Mouse (Mus musculus): Measurements from ENCODE around the gene Spdye4c. TPM values are rescaled to one million over a fixed set of nuclear protein-coding genes. Genes with fewer than 3 reads are reported as not detected.

Spdye4c gene
- polyA plus RNA-seq, 1 experiment from 2014 or later, result not detected

- no peak overlapping the region for H3K9ac ChIP-seq (ENCODE audit: low read length)
- no peaks in the 10 kb centered on the region for H3K36me3 ChIP-seq (ENCODE audit: control insufficient read depth, insufficient read depth, low read length)
- no peak overlapping the region for H3K4me2 ChIP-seq (replicated peaks; ENCODE audit: low read depth)
- ATAC-seq (ENCODE audit: low FRiP score, low TSS enrichment) (no peak), DNase-seq (ENCODE audit: low spot score) (no peak)
- no peaks in the 10 kb centered on the region for H3K27me3 ChIP-seq (ENCODE audit: control insufficient read depth, insufficient read depth, low read length)
- peak; percentile 50 for TF ChIP-seq CTCF (IDR thresholded peaks at IDR 0.05; ENCODE audit: low read depth)
- no peak for TF ChIP-seq EP300 (optimal IDR thresholded peaks at IDR 0.05)
- 0 out of 2 replicates have a peak, but pooled peaks cover 4% of the 10 kb centered on the region for H3K4me1 ChIP-seq (replicated peaks; ENCODE audit: control insufficient read depth, insufficient read depth)
- no peak overlapping the region for H3K4me3 ChIP-seq (ENCODE audit: low read depth, low read length)
- WGBS, result 87% methylated on average over 3 of the region's 3 CpGs
- no peaks in the 10 kb centered on the region for H3K9me3 ChIP-seq (ENCODE audit: control insufficient read depth, low read length)
- H3K27ac ChIP-seq (replicated peaks), result no peak overlapping the region
These were observed 26.8 kb upstream of the Spdye4c start for GRCm38 (mm10) chr2:128564195-128564594.

- WGBS, result 27% methylated on average over 8 of the region's 8 CpGs
- no peak overlapping the region for H3K4me2 ChIP-seq (replicated peaks; ENCODE audit: low read depth)
- H3K9ac ChIP-seq (ENCODE audit: low read length), result no peak overlapping the region
These were observed 25.1 kb upstream of the Spdye4c start for GRCm38 (mm10) chr2:128565904-128566303.

GRCm38 (mm10) chr2:128566304-128567147 lies 24.5 kb upstream of the Spdye4c start:
- ATAC-seq (ENCODE audit: low FRiP score, low TSS enrichment) (no peak), DNase-seq (ENCODE audit: low spot score) (peak; percentile 43)
- H3K4me2 ChIP-seq (replicated peaks; ENCODE audit: low read depth), result no peak overlapping the region
- 61% methylated on average over 10 of the region's 10 CpGs for WGBS
- no peak overlapping the region for H3K9ac ChIP-seq (ENCODE audit: low read length)
- TF ChIP-seq EP300 (optimal IDR thresholded peaks at IDR 0.05) (no peak), CTCF (IDR thresholded peaks at IDR 0.05; ENCODE audit: low read depth) (peak; percentile 64)
- H3K27me3 ChIP-seq (ENCODE audit: control insufficient read depth, insufficient read depth, low read length), result no peaks in the 10 kb centered on the region
- no peaks in the 10 kb centered on the region for H3K9me3 ChIP-seq (ENCODE audit: control insufficient read depth, low read length)
- H3K4me3 ChIP-seq (ENCODE audit: low read depth, low read length), result no peak overlapping the region
- 0 out of 2 replicates have a peak, but pooled peaks cover 4% of the 10 kb centered on the region for H3K4me1 ChIP-seq (replicated peaks; ENCODE audit: control insufficient read depth, insufficient read depth)
- no peaks in the 10 kb centered on the region for H3K36me3 ChIP-seq (ENCODE audit: control insufficient read depth, insufficient read depth, low read length)
- H3K27ac ChIP-seq (replicated peaks), result no peak overlapping the region

More at GRCm38 (mm10) chr2:128565904-128566303, 25.1 kb upstream of the Spdye4c start:
- TF ChIP-seq CTCF (IDR thresholded peaks at IDR 0.05; ENCODE audit: low read depth) (no peak), EP300 (optimal IDR thresholded peaks at IDR 0.05) (no peak)
- H3K27ac ChIP-seq (replicated peaks), result no peak overlapping the region; the same call in 1 of the 2 replicates
- H3K36me3 ChIP-seq (ENCODE audit: control insufficient read depth, insufficient read depth, low read length), result no peaks in the 10 kb centered on the region
- H3K4me3 ChIP-seq (ENCODE audit: low read depth, low read length), result no peak overlapping the region
- ATAC-seq (ENCODE audit: low FRiP score, low TSS enrichment) (peak; percentile 35; the same call in 1 of the 2 replicates), DNase-seq (ENCODE audit: low spot score) (no peak)
- H3K27me3 ChIP-seq (ENCODE audit: control insufficient read depth, insufficient read depth, low read length), result no peaks in the 10 kb centered on the region
- no peaks in the 10 kb centered on the region for H3K9me3 ChIP-seq (ENCODE audit: control insufficient read depth, low read length)
- H3K4me1 ChIP-seq (replicated peaks; ENCODE audit: control insufficient read depth, insufficient read depth), result 0 out of 2 replicates have a peak, but pooled peaks cover 4% of the 10 kb centered on the region

- TF ChIP-seq CTCF (IDR thresholded peaks at IDR 0.05; ENCODE audit: low read depth) (no peak), EP300 (optimal IDR thresholded peaks at IDR 0.05) (no peak)
- Histone ChIP-seq H3K27ac (replicated peaks) (no peak overlapping the region), H3K9ac (ENCODE audit: low read length) (no peak overlapping the region), H3K4me1 (replicated peaks; ENCODE audit: control insufficient read depth, insufficient read depth) (0 out of 2 replicates have a peak, but pooled peaks cover 4% of the 10 kb centered on the region), H3K4me3 (ENCODE audit: low read depth, low read length) (no peak overlapping the region), H3K4me2 (replicated peaks; ENCODE audit: low read depth) (no peak overlapping the region), H3K27me3 (ENCODE audit: control insufficient read depth, insufficient read depth, low read length) (no peaks in the 10 kb centered on the region), H3K9me3 (ENCODE audit: control insufficient read depth, low read length) (no peaks in the 10 kb centered on the region), H3K36me3 (ENCODE audit: control insufficient read depth, insufficient read depth, low read length) (no peaks in the 10 kb centered on the region)
- 46% methylated on average over 6 of the region's 6 CpGs for WGBS
- DNase-seq (ENCODE audit: low spot score) (no peak), ATAC-seq (ENCODE audit: low FRiP score, low TSS enrichment) (no peak)
These were observed 23.0 kb upstream of the Spdye4c start for GRCm38 (mm10) chr2:128568018-128568417.

GRCm38 (mm10) chr2:128568490-128568889 lies 22.5 kb upstream of the Spdye4c start:
- Histone ChIP-seq H3K9me3 (ENCODE audit: control insufficient read depth, low read length) (no peaks in the 10 kb centered on the region), H3K36me3 (ENCODE audit: control insufficient read depth, insufficient read depth, low read length) (no peaks in the 10 kb centered on the region), H3K27ac (replicated peaks) (no peak overlapping the region), H3K4me1 (replicated peaks; ENCODE audit: control insufficient read depth, insufficient read depth) (0 out of 2 replicates have a peak, but pooled peaks cover 4% of the 10 kb centered on the region), H3K27me3 (ENCODE audit: control insufficient read depth, insufficient read depth, low read length) (no peaks in the 10 kb centered on the region), H3K4me3 (ENCODE audit: low read depth, low read length) (no peak overlapping the region), H3K9ac (ENCODE audit: low read length) (no peak overlapping the region), H3K4me2 (replicated peaks; ENCODE audit: low read depth) (no peak overlapping the region)
- ATAC-seq (ENCODE audit: low FRiP score, low TSS enrichment), result no peak
- no peak for DNase-seq (ENCODE audit: low spot score)
- TF ChIP-seq CTCF (IDR thresholded peaks at IDR 0.05; ENCODE audit: low read depth), result no peak
- TF ChIP-seq EP300 (optimal IDR thresholded peaks at IDR 0.05), result no peak
- WGBS, result 45% methylated on average over 4 of the region's 4 CpGs

- Histone ChIP-seq H3K4me1 (replicated peaks; ENCODE audit: control insufficient read depth, insufficient read depth) (0 out of 2 replicates have a peak, but pooled peaks cover under 1% of the 10 kb centered on the region), H3K27ac (replicated peaks) (no peak overlapping the region), H3K27me3 (ENCODE audit: control insufficient read depth, insufficient read depth, low read length) (no peaks in the 10 kb centered on the region), H3K9me3 (ENCODE audit: control insufficient read depth, low read length) (no peaks in the 10 kb centered on the region), H3K4me3 (ENCODE audit: low read depth, low read length) (no peak overlapping the region), H3K36me3 (ENCODE audit: control insufficient read depth, insufficient read depth, low read length) (no peaks in the 10 kb centered on the region), H3K4me2 (replicated peaks; ENCODE audit: low read depth) (no peak overlapping the region), H3K9ac (ENCODE audit: low read length) (no peak overlapping the region)
- TF ChIP-seq CTCF (IDR thresholded peaks at IDR 0.05; ENCODE audit: low read depth), result no peak
- no peak for TF ChIP-seq EP300 (optimal IDR thresholded peaks at IDR 0.05)
- no peak for ATAC-seq (ENCODE audit: low FRiP score, low TSS enrichment)
- 84% methylated on average over 4 of the region's 4 CpGs for WGBS
- DNase-seq (ENCODE audit: low spot score), result no peak
These were observed 20.0 kb upstream of the Spdye4c start for GRCm38 (mm10) chr2:128571001-128571400.
